Mouse (Mus musculus): ENCODE measurements around the gene Fcna. TPM values are rescaled to one million over a fixed set of nuclear protein-coding genes. Genes with fewer than 3 reads are reported as not detected.

Gene Fcna
- under 1 TPM; 0.25 to 0.70 TPM for total RNA-seq (2021)
- long read RNA-seq, experiment 1, partial matches to known transcripts: 0 of 1 reads
- long read RNA-seq, experiment 1, other reads (novel, unspliced or antisense): 0 of 1 reads
- long read RNA-seq, experiment 2: 0 reads

GRCm38 (mm10) chr2:25627811-25628210 is at the start of gene Fcna:
Fcna (minus strand) TSS chr2:25628030.
- H3K4me3 ChIP-seq: no peak within 1 kb of the TSS
- no peak within 1 kb of the TSS for H3K27ac ChIP-seq
- TF ChIP-seq CTCF (IDR thresholded peaks at IDR 0.05): no peak
- intact Hi-C loops (cut with DNase I): no loop called here
- DNase-seq (ENCODE audit: extremely low spot score in 1 of 2, low spot score in 2 of 2): no peak

DNA sequence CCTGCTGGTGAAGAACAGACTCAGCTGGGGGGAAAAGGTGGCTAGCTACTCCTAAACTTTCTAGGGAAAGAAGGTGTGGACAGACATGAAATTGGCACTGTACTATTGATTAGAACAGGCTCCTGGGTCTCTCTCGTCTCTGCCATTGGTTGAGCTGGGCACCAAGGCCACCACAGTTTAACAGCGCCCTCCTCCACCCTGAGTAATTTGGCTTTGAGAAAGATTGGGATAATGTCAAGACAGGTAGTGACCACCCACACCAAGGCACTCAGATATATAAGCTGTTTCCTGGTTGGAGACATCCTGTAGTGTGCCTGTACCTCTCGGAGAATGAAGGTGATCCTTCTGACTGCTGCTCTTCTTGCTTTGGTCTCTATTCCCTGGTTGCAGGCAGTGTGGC is 48.7 kb upstream of the Fcna start, which contains the start of gene Lcn6:
Gene Lcn6 (plus strand): TSS at position 301 of the 400 bp plus-strand sequence.
- TF ChIP-seq CTCF (IDR thresholded peaks at IDR 0.05): no peak
- intact Hi-C loops (cut with DNase I): no loop called here
- Histone ChIP-seq H3K4me3 (no peak within 1 kb of the TSS), H3K27ac (no peak within 1 kb of the TSS)
- DNase-seq (ENCODE audit: extremely low spot score in 1 of 2, low spot score in 2 of 2): no peak

DNA sequence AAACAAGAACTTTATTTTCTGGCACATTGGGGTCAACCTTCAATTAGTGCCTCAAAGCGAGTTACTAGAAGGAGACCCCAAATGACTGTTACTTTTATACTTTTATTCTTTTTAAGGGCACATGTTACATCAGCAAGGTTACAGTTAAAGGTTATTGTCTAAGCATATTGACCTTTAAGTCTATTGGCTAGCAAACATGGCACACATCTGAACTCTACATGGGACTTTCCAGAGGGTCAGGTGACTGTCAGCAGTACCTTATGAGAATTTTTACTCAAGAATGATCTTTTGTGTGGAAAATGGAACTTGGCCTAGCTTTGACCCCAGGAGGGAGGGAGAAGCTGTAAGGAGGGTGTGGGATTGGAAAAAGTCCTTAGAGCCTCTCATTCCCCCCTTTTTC is 38.7 kb upstream of the Fcna start:
- TF ChIP-seq CTCF (IDR thresholded peaks at IDR 0.05): no peak
- Histone ChIP-seq H3K4me3 (no peak overlapping the region), H3K27ac (no peak overlapping the region)
- no peak for DNase-seq (ENCODE audit: extremely low spot score in 1 of 2, low spot score in 2 of 2)
- intact Hi-C loops (cut with DNase I): no loop called here

DNA sequence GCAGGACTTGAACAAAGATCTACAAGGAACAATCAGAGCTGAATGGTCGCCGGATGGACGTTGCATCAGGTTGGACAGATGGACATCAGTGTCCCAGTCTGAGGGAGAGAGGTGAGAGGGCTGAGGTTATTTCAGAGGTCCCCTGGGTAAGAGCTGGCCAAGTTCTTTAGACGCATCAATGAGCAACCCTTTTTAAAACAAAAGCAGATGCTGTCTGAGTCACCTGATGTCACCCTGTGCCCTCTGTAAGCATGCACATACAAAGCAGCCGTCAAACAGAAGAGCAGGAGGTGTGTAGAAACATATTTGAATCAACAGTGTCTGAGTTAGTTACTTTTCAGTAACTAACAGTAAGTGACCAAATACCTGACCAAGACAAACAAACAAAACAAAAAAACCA is 36.3 kb upstream of the Fcna start:
- no peak for DNase-seq (ENCODE audit: extremely low spot score in 1 of 2, low spot score in 2 of 2)
- Histone ChIP-seq H3K27ac (no peak overlapping the region), H3K4me3 (no peak overlapping the region)
- TF ChIP-seq CTCF (IDR thresholded peaks at IDR 0.05): no peak
- intact Hi-C loops (cut with DNase I): no loop called here

GRCm38 (mm10) chr2:25663511-25663910 is 35.7 kb upstream of the Fcna start:
- no peak overlapping the region for H3K27ac ChIP-seq
- peak; percentile 21 to 47 for DNase-seq (ENCODE audit: extremely low spot score in 1 of 2, low spot score in 2 of 2)
- intact Hi-C loops (cut with DNase I): no loop called here
- no peak overlapping the region for H3K4me3 ChIP-seq
- peak; percentile 65 for TF ChIP-seq CTCF (IDR thresholded peaks at IDR 0.05)

- TF ChIP-seq CTCF (IDR thresholded peaks at IDR 0.05): no peak
These were observed 33.6 kb upstream of the Fcna start for GRCm38 (mm10) chr2:25661245-25661970.

DNA sequence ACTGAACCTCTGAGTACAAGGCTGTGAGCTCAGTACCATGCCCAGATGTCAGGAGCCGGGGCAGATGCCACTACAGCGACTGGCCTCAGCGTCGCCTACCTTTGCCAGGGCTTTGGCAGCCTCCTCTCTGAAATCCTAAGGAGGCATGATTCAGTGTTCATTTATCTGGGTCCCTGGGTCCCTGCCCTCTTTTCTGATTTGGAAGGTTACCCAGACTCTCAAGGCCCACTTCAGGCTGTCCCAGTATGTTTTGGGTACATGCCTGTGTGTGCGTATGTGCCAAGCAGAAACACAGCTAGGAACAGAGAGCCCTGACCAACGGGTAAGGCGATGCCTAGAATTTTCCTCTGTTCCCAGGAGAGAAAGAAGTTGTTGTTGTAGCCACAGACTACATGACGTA is 32.4 kb upstream of the Fcna start:
- no peak for DNase-seq (ENCODE audit: extremely low spot score in 1 of 2, low spot score in 2 of 2)
- Histone ChIP-seq H3K4me3 (no peak overlapping the region), H3K27ac (no peak overlapping the region)
- no peak for TF ChIP-seq CTCF (IDR thresholded peaks at IDR 0.05)
- intact Hi-C loops (cut with DNase I): no loop called here

More at GRCm38 (mm10) chr2:25661245-25661970, 33.6 kb upstream of the Fcna start:
- no peak for DNase-seq (ENCODE audit: extremely low spot score in 1 of 2, low spot score in 2 of 2)
- intact Hi-C loops (cut with DNase I): no loop called here
- Histone ChIP-seq H3K4me3 (no peak overlapping the region), H3K27ac (no peak overlapping the region)

- DNase-seq (ENCODE audit: extremely low spot score in 1 of 2, low spot score in 2 of 2): no peak
- intact Hi-C loops (cut with DNase I): no loop called here
- no peak for TF ChIP-seq CTCF (IDR thresholded peaks at IDR 0.05)
- Histone ChIP-seq H3K4me3 (no peak within 1 kb of the TSS), H3K27ac (no peak within 1 kb of the TSS)
These were observed 29.8 kb upstream of the Fcna start, which contains the start of gene Lcn5 for GRCm38 (mm10) chr2:25657652-25658051. Lcn5 (plus strand) TSS chr2:25657952.

DNA sequence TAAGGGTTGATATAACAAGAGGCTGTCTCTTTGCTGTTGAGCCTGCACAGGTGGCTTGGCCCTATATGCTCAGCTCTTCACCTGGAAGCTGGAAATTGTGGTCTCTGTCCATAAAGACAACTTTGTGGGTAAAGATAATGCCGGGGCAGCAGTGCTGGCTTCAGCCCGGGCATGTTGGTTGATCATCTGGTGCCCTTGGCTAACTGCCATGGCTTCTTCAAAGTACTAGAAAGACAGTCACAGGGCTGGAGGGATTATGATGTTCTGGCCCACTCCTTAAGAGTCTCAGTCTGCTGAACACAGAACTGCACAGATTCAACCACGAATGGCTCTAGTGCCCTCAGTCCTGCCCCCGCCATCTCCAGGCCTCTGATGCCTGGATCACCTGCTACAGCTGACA is 29.4 kb upstream of the Fcna start:
- Histone ChIP-seq H3K27ac (no peak overlapping the region), H3K4me3 (no peak overlapping the region)
- no peak for DNase-seq (ENCODE audit: extremely low spot score in 1 of 2, low spot score in 2 of 2)
- intact Hi-C loops (cut with DNase I): no loop called here
- no peak for TF ChIP-seq CTCF (IDR thresholded peaks at IDR 0.05)

GRCm38 (mm10) chr2:25656691-25657090 is 28.9 kb upstream of the Fcna start:
- no peak for DNase-seq (ENCODE audit: extremely low spot score in 1 of 2, low spot score in 2 of 2)
- TF ChIP-seq CTCF (IDR thresholded peaks at IDR 0.05): no peak
- intact Hi-C loops (cut with DNase I): no loop called here
- H3K27ac ChIP-seq: no peak overlapping the region
- no peak overlapping the region for H3K4me3 ChIP-seq

- Histone ChIP-seq H3K27ac (no peak overlapping the region), H3K4me3 (no peak overlapping the region)
- DNase-seq (ENCODE audit: extremely low spot score in 1 of 2, low spot score in 2 of 2): no peak
- no peak for TF ChIP-seq CTCF (IDR thresholded peaks at IDR 0.05)
- intact Hi-C loops (cut with DNase I): no loop called here
These were observed 26.7 kb upstream of the Fcna start for GRCm38 (mm10) chr2:25654502-25654901.

DNA sequence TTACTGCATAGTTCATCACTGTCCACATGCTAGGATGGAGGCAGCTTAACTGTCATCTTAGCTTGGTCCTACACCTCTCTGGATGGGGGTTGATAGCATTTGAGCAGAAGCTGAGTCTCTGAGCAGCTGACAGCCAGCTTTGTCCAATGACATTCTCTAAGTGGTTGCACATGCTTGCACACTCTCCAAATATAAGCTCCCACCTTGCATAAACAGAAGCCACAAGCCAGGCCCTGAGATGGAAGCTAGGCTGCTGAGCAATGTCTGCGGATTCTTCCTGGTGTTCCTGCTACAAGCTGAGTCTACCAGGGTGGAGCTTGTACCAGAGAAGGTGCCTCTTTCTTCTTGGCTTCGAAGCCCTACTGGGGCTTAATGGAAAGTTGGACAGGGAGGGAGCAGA is 25.1 kb upstream of the Fcna start, which contains the start of gene Lcn8:
Gene Lcn8 (plus strand): TSS at position 219 of the 400 bp plus-strand sequence.
- no peak for TF ChIP-seq CTCF (IDR thresholded peaks at IDR 0.05)
- intact Hi-C loops (cut with DNase I): no loop called here
- no peak for DNase-seq (ENCODE audit: extremely low spot score in 1 of 2, low spot score in 2 of 2)

GRCm38 (mm10) chr2:25639890-25640289 is 12.1 kb upstream of the Fcna start:
- H3K4me3 ChIP-seq: no peak overlapping the region
- H3K27ac ChIP-seq: no peak overlapping the region
- intact Hi-C loops (cut with DNase I): no loop called here
- DNase-seq (ENCODE audit: extremely low spot score in 1 of 2, low spot score in 2 of 2): peak in 1 of 2 experiments; percentile 25
- TF ChIP-seq CTCF (IDR thresholded peaks at IDR 0.05): peak; percentile 61

More for the DNA sequence above, 25.1 kb upstream of the Fcna start, which contains the start of gene Lcn8:
- Histone ChIP-seq H3K4me3 (no peak within 1 kb of the TSS), H3K27ac (no peak within 1 kb of the TSS)

All from left cerebral cortex, adult 2 months (tissue).